Mouse (Mus musculus): ENCODE measurements around the gene Mlycd. TPM values are rescaled to one million over a fixed set of nuclear protein-coding genes. Genes with fewer than 3 reads are reported as not detected.
"Not testable (repeated sequence)": the region's sequence is repeated elsewhere in the genome, so short reads cannot be mapped to it uniquely, and the experiment has no call there.

Gene Mlycd
- polyA plus RNA-seq (2016; fragmentation: Nextera tagmentation; extraction: Ambion mirVana), result 11.5 and 13.5 TPM in 2 replicates

- peaks cover 32% of the 10 kb centered on the region for H3K4me1 ChIP-seq (replicated peaks)
- no peaks in the 10 kb centered on the region for H3K36me3 ChIP-seq
- H3K27ac ChIP-seq, result peak within 1 kb of the TSS; percentile 90
- H3K4me3 ChIP-seq, result peak within 1 kb of the TSS; percentile 87
- WGBS, result 4% methylated on average over 44 of the region's 44 CpGs
- no peaks in the 10 kb centered on the region for H3K9me3 ChIP-seq
- H3K27me3 ChIP-seq (ENCODE audit: insufficient read depth, poor library complexity, severe bottlenecking), result peaks cover 3% of the 10 kb centered on the region; the same call in 1 of the 2 replicates
- peak; percentile 94 for DNase-seq (ENCODE audit: low spot score)
These were observed at the start of gene Mlycd for GRCm38 (mm10) chr8:119394524-119395026. Mlycd (plus strand) TSS chr8:119394878.

GRCm38 (mm10) chr8:119345029-119345682, 49.5 kb upstream of the Mlycd start:
- WGBS, result 60% methylated on average over 22 of the region's 22 CpGs
- DNase-seq (ENCODE audit: low spot score), result no peak
- Histone ChIP-seq H3K27ac (peak overlapping the region; percentile 90), H3K27me3 (ENCODE audit: insufficient read depth, poor library complexity, severe bottlenecking) (peaks cover 13% of the 10 kb centered on the region), H3K4me3 (peak overlapping the region; percentile 90), H3K9me3 (0 out of 2 replicates have a peak, but pooled peaks cover 2% of the 10 kb centered on the region), H3K36me3 (peaks cover 37% of the 10 kb centered on the region), H3K4me1 (replicated peaks) (peaks cover 8% of the 10 kb centered on the region)

DNA sequence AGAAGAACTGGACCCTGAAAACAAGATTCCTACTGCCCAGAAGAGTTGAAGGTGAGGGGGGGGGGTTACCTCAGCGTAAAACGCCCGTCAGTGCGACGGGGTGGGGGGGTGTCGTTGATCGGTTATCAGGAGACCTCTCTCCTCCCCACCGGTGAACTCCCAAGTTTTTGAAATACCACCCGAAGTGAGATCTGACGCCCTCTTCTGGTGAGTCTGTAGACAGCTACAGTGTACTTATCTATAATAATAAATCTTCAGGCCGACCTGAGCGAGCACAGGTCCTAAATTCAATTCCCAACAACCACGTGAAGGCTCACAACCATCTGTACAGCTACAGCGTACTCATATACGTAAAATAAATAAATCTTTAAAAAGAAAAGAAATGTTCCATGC, 49.0 kb upstream of the Mlycd start:
- Histone ChIP-seq H3K27me3 (ENCODE audit: insufficient read depth, poor library complexity, severe bottlenecking) (peaks cover 13% of the 10 kb centered on the region), H3K9me3 (0 out of 2 replicates have a peak, but pooled peaks cover 2% of the 10 kb centered on the region), H3K4me3 (peak overlapping the region; percentile 90), H3K36me3 (peaks cover 42% of the 10 kb centered on the region), H3K27ac (no peak overlapping the region), H3K4me1 (replicated peaks) (peaks cover 8% of the 10 kb centered on the region)
- WGBS, result 85% methylated on average over 15 of the region's 15 CpGs
- DNase-seq (ENCODE audit: low spot score), result no peak

DNA sequence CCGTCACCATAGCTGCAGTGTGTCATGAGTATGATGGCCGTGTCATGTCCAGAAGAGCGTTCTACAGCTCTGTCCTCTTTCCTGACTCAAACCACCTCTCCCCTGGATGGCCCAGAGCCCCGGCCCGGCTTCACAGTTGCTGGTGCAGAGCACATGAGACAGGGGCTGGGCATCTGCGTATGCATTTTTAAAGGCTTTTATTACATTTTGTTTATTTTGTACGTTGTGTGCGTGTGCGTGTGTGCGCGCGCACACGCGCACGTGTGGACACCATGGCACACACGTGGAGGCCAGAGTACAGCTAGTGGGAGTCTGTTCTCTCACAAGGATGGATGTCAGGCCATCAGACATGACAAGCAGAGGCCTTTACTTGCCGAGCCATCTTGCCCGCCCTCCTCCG, 43.0 kb upstream of the Mlycd start:
- DNase-seq (ENCODE audit: low spot score), result no peak
- WGBS, result 94% methylated on average over 19 of the region's 19 CpGs
- peaks cover 43% of the 10 kb centered on the region for H3K36me3 ChIP-seq
- H3K27me3 ChIP-seq (ENCODE audit: insufficient read depth, poor library complexity, severe bottlenecking), result no peaks in the 10 kb centered on the region
- H3K4me1 ChIP-seq (replicated peaks), result no peaks in the 10 kb centered on the region
- H3K4me3 ChIP-seq, result no peak overlapping the region
- H3K9me3 ChIP-seq, result no peaks in the 10 kb centered on the region
- H3K27ac ChIP-seq, result no peak overlapping the region

- WGBS, result 91% methylated on average over 10 of the region's 10 CpGs
- DNase-seq (ENCODE audit: low spot score), result no peak
- Histone ChIP-seq H3K9me3 (no peaks in the 10 kb centered on the region), H3K27ac (no peak overlapping the region), H3K4me1 (replicated peaks) (no peaks in the 10 kb centered on the region), H3K27me3 (ENCODE audit: insufficient read depth, poor library complexity, severe bottlenecking) (no peaks in the 10 kb centered on the region), H3K36me3 (peaks cover 28% of the 10 kb centered on the region), H3K4me3 (no peak overlapping the region)
These were observed 41.6 kb upstream of the Mlycd start for GRCm38 (mm10) chr8:119352977-119353658.

GRCm38 (mm10) chr8:119353659-119354023, 41.0 kb upstream of the Mlycd start:
- H3K9me3 ChIP-seq, result no peaks in the 10 kb centered on the region
- H3K36me3 ChIP-seq, result peaks cover 23% of the 10 kb centered on the region
- 88% methylated on average over 6 of the region's 6 CpGs for WGBS
- H3K4me1 ChIP-seq (replicated peaks), result no peaks in the 10 kb centered on the region
- H3K4me3 ChIP-seq, result no peak overlapping the region
- no peak overlapping the region for H3K27ac ChIP-seq
- H3K27me3 ChIP-seq (ENCODE audit: insufficient read depth, poor library complexity, severe bottlenecking), result no peaks in the 10 kb centered on the region
- DNase-seq (ENCODE audit: low spot score), result no peak

- H3K4me3 ChIP-seq; DNase-seq (ENCODE audit: low spot score); H3K36me3 ChIP-seq; H3K4me1 ChIP-seq (replicated peaks); H3K27ac ChIP-seq; H3K27me3 ChIP-seq (ENCODE audit: insufficient read depth, poor library complexity, severe bottlenecking); H3K9me3 ChIP-seq: not testable (repeated sequence)
- 67% methylated on average over 5 of the region's 5 CpGs for WGBS
These were observed 38.0 kb upstream of the Mlycd start for GRCm38 (mm10) chr8:119356631-119357030.

GRCm38 (mm10) chr8:119358175-119358574, 36.5 kb upstream of the Mlycd start:
- no peaks in the 10 kb centered on the region for H3K36me3 ChIP-seq
- DNase-seq (ENCODE audit: low spot score), result no peak
- H3K9me3 ChIP-seq, result no peaks in the 10 kb centered on the region
- WGBS, result 78% methylated on average over 7 of the region's 7 CpGs
- no peak overlapping the region for H3K4me3 ChIP-seq
- no peak overlapping the region for H3K27ac ChIP-seq
- H3K4me1 ChIP-seq (replicated peaks), result no peaks in the 10 kb centered on the region
- no peaks in the 10 kb centered on the region for H3K27me3 ChIP-seq (ENCODE audit: insufficient read depth, poor library complexity, severe bottlenecking)

- no peaks in the 10 kb centered on the region for H3K36me3 ChIP-seq
- peak; percentile 58 for DNase-seq (ENCODE audit: low spot score)
These were observed 35.8 kb upstream of the Mlycd start for GRCm38 (mm10) chr8:119358836-119359235.

DNA sequence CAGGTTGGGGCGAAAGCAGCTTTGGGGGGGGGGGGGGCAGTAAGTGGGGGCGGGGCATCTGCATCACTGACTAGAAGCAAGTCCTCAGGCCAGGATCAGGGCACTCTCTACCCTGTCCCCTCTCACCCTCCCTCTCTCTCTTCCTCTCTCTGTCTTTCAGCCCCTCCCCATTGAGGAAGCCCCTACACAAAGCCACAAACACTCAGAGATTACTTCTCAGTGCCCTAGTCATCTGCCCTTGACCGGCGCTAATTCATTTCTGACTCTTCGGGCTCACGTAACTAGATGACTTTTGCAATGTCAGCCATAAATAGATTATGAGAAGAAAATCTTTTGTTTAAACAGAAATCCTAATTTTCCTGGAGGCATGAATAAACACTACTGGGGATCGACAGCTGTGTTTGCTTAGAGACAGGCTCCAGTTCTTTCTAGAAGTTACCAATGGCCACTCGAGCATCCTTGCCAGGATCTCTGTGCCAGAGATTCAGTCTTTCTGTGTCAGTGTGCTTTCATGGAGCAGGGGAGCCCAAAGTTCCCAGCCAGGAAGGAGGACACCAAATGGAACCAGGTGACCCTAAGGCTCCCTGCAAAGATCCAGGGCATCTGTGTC, 33.9 kb upstream of the Mlycd start:
- 79% methylated on average over 8 of the region's 8 CpGs for WGBS
- H3K4me1 ChIP-seq (replicated peaks), result no peaks in the 10 kb centered on the region

More at GRCm38 (mm10) chr8:119358836-119359235, 35.8 kb upstream of the Mlycd start:
- Histone ChIP-seq H3K4me1 (replicated peaks) (no peaks in the 10 kb centered on the region), H3K4me3 (no peak overlapping the region), H3K27ac (no peak overlapping the region), H3K9me3 (no peaks in the 10 kb centered on the region), H3K27me3 (ENCODE audit: insufficient read depth, poor library complexity, severe bottlenecking) (no peaks in the 10 kb centered on the region)
- WGBS, result 45% methylated on average over 14 of the region's 14 CpGs

DNA sequence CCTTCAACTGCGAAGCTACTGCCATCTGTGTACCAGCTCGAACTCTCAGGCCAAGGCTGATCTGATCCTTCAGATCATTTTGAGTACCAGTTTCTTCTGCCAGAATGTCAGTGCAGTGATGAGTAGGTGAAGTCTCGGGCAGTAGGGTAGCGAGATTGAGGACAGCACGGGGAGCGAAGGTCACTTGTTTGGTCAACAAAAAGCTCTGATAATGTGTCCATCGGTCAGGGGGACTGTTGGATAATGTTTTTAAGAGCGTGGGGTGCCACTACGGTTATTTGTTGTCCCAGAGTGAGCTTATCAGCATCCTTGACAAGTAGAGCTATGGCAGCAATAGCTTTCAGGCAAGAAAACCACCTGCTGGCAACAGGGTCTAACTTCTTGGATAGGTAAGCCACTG, 20.0 kb upstream of the Mlycd start:
- not testable (repeated sequence) for DNase-seq (ENCODE audit: low spot score); H3K9me3 ChIP-seq; H3K27ac ChIP-seq; H3K4me3 ChIP-seq; H3K27me3 ChIP-seq (ENCODE audit: insufficient read depth, poor library complexity, severe bottlenecking); H3K36me3 ChIP-seq; H3K4me1 ChIP-seq (replicated peaks)
- 86% methylated on average over 9 of the region's 9 CpGs for WGBS

More for the DNA sequence above, 33.9 kb upstream of the Mlycd start:
- DNase-seq (ENCODE audit: low spot score), result no peak
- H3K27ac ChIP-seq, result no peak overlapping the region
- no peaks in the 10 kb centered on the region for H3K27me3 ChIP-seq (ENCODE audit: insufficient read depth, poor library complexity, severe bottlenecking)
- no peaks in the 10 kb centered on the region for H3K36me3 ChIP-seq
- H3K9me3 ChIP-seq, result no peaks in the 10 kb centered on the region
- no peak overlapping the region for H3K4me3 ChIP-seq

- WGBS, result 67% methylated on average over 7 of the region's 7 CpGs
- no peak for DNase-seq (ENCODE audit: low spot score)
- 0 out of 2 replicates have a peak, but pooled peaks cover 5% of the 10 kb centered on the region for H3K4me1 ChIP-seq (replicated peaks)
- H3K27ac ChIP-seq, result no peak overlapping the region
- H3K4me3 ChIP-seq, result no peak overlapping the region
- no peaks in the 10 kb centered on the region for H3K9me3 ChIP-seq
- no peaks in the 10 kb centered on the region for H3K27me3 ChIP-seq (ENCODE audit: insufficient read depth, poor library complexity, severe bottlenecking)
- no peaks in the 10 kb centered on the region for H3K36me3 ChIP-seq
These were observed 16.2 kb upstream of the Mlycd start for GRCm38 (mm10) chr8:119378476-119378875.

DNA sequence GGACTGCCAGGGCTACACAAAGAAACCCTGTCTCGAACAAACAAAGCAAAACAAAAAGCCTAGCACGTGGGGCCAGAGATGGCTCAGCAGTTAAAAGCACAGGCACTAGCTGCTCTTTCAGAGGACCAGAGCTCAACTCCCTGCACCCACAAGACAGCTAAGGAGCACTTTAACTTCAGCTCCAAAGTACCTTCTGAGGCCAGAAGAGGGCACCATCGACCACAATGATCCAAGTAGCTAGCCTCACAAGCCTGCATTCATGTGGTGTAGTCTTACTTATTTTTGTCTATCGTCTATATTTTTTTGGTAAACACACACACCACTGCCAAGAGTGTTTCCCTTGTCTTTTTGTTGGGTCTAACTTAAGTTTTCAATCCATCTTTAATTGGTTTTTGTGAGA, 14.1 kb upstream of the Mlycd start:
- H3K36me3 ChIP-seq, result no peaks in the 10 kb centered on the region
- H3K27me3 ChIP-seq (ENCODE audit: insufficient read depth, poor library complexity, severe bottlenecking), result no peaks in the 10 kb centered on the region
- H3K27ac ChIP-seq, result no peak overlapping the region
- peak; percentile 18 for DNase-seq (ENCODE audit: low spot score)
- H3K4me3 ChIP-seq, result no peak overlapping the region
- no peaks in the 10 kb centered on the region for H3K9me3 ChIP-seq
- H3K4me1 ChIP-seq (replicated peaks), result 0 out of 2 replicates have a peak, but pooled peaks cover 5% of the 10 kb centered on the region
- 40% methylated on average over 4 of the region's 4 CpGs for whole genome bisulfite sequencing
